Mouse (Mus musculus) embryonic facial prominence, embryonic 14.5 days (tissue): Measurements from ENCODE around the gene Fam227b. TPM values are rescaled to one million over a fixed set of nuclear protein-coding genes. Genes with fewer than 3 reads are reported as not detected.
A peak's percentile ranks its signal among the peaks of the same experiment; 100 is the strongest.

Source experiments
- ATAC-seq: fragments of 200-750 bp; cut with Nextera tagmentation; 2 replicates; pipeline ENCODE4 v1.8.0; 2017; ENCODE audit warnings: low read depth, moderate number of reproducible peaks, moderate TSS enrichment
- DNase-seq: peaks from one replicate; pipeline ENCODE4 v3.0.0-alpha.2; 2015; ENCODE audit warnings: low spot score
- H3K27ac ChIP-seq: fragments of 300-500 bp; sonication (generic); replicated peaks from 2 replicates; pipeline ENCODE4 v1.5.1; 2014; ENCODE audit warnings: low read depth, mild to moderate bottlenecking, low read length, moderate library complexity
- H3K27me3 ChIP-seq: fragments of 300-500 bp; sonication (generic); replicated peaks from 2 replicates; pipeline ENCODE4 v1.6.1; 2014; ENCODE audit warnings: low read length; ENCODE audit not compliant: control insufficient read depth, insufficient read depth
- H3K36me3 ChIP-seq: fragments of 300-500 bp; sonication (generic); 2 replicates; pipeline ENCODE4 v1.6.1; 2014; ENCODE audit warnings: low read length, mixed read lengths; ENCODE audit not compliant: control insufficient read depth, insufficient read depth
- H3K4me1 ChIP-seq: fragments of 300-500 bp; sonication (generic); 2 replicates; pipeline ENCODE4 v1.6.1; 2014; ENCODE audit warnings: antibody characterized with exemption, low read length; ENCODE audit not compliant: control insufficient read depth, insufficient read depth
- H3K4me2 ChIP-seq: fragments of 300-500 bp; sonication (generic); 2 replicates; pipeline ENCODE4 v1.6.1; 2014; ENCODE audit warnings: low read depth, mild to moderate bottlenecking, low read length, moderate library complexity, mixed read lengths
- H3K4me3 ChIP-seq: fragments of 300-500 bp; sonication (generic); 2 replicates; pipeline ENCODE4 v1.5.1; 2014; ENCODE audit warnings: low read depth, mild to moderate bottlenecking, low read length
- H3K9ac ChIP-seq: fragments of 300-500 bp; sonication (generic); 2 replicates; pipeline ENCODE4 v1.6.1; 2014; ENCODE audit warnings: low read depth, mild to moderate bottlenecking, low read length, moderate library complexity, mixed read lengths
- H3K9me3 ChIP-seq: fragments of 300-500 bp; sonication (generic); 2 replicates; pipeline ENCODE4 v1.6.1; 2016; ENCODE audit warnings: low read length; ENCODE audit not compliant: control insufficient read depth
- WGBS: fragments of 180-500 bp; shearing (Covaris S2); extraction: QIAGEN DNeasy Blood & Tissue Kit; methylation state at CpG from one replicate; pipeline ENCODE4 v1.1.7; 2014; 5-methylcytosine and 5-hydroxymethylcytosine counted together
- polyA plus RNA-seq: library from polyadenylated mRNA; unstranded; fragments of >200 nt; fragmentation: Nextera tagmentation; extraction: Ambion mirVana; gene quantifications from 2 replicates; pipeline ENCODE4 v1.2.1, GENCODE M21; 2014

Gene Fam227b
- polyA plus RNA-seq, 1 experiment from 2014 or later = 0.08 TPM

DNA sequence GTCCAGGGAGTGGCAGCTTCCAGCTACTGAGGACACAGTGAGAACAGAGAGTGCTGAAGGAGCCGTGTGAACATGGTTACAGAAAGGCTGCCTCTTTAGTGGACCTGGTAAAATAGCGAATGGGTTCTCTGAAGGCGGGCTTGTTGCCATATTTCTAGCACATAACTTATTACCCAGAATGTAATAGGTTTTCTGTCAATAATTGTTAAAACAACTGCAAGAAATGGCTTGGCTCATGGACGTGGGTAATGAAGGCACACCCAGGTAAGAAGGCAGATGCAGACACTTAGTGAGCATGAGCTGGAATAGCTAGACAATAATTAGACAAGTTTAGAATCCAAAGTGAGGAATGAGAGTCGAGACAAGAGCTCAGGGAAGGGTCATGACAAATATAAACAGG lies 149.5 kb downstream of the Fam227b start:
- no peak for ATAC-seq

DNA sequence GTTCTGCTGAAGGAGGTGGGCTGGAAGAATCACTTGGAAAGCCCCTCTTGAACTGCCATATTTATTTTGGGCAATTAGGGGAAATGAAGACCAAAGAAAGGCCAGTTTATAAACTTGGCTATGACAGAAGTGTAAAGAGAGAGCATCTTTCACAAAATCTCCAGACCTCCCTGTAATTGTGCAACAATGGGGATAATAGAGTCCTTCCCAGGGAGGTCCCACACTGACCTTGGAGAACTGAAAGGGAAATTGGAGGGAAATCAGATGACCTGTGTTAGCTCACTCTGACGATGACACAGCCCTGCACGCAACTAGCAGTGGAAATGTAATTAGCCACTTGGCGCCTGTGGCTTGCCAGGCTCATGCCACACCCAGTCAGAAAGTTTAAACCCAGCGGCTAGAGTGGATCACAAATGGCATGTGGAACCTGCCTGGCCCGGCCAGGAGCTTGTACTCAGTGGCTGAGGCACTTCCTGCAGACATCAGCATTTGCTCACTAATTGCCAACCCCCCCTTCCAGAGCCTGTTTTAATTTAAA lies 175.9 kb downstream of the Fam227b start:
- Histone ChIP-seq H3K4me1 (peaks cover 7% of the 10 kb centered on the region), H3K27ac (no peak overlapping the region), H3K9me3 (no peaks in the 10 kb centered on the region), H3K4me3 (no peak overlapping the region), H3K4me2 (no peak overlapping the region), H3K27me3 (no peaks in the 10 kb centered on the region), H3K36me3 (peaks cover 8% of the 10 kb centered on the region), H3K9ac (no peak overlapping the region)
- peak; percentile 24 for DNase-seq
- ATAC-seq = no peak
- 39% methylated on average over 5 of the region's 5 CpGs for WGBS

More for the DNA sequence above, 149.5 kb downstream of the Fam227b start:
- H3K4me2 ChIP-seq = no peak overlapping the region
- no peak overlapping the region for H3K4me3 ChIP-seq
- no peak for DNase-seq
- H3K4me1 ChIP-seq = no peaks in the 10 kb centered on the region
- no peaks in the 10 kb centered on the region for H3K9me3 ChIP-seq
- no peaks in the 10 kb centered on the region for H3K27me3 ChIP-seq
- no peak overlapping the region for H3K9ac ChIP-seq
- WGBS = 78% methylated on average over 5 of the region's 5 CpGs
- no peak overlapping the region for H3K27ac ChIP-seq
- H3K36me3 ChIP-seq = no peaks in the 10 kb centered on the region

DNA sequence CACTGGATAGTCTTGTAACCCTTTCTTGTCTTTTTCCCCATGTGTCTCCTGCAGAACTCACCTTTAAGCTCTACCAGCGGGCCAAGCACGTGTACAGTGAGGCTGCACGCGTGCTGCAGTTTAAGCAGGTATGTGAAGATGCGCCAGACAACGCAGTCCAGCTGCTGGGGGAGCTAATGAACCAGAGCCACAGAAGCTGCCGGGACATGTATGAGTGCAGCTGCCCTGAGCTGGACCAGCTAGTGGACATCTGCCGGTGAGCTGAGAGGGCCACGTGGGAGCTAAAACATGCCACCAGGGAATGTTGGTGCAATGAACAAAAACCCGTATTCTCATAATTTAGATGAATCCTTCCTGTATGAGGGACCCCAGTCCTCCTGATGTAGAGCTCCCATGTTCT lies 176.6 kb downstream of the Fam227b start:
- no peak overlapping the region for H3K27ac ChIP-seq
- ATAC-seq = no peak
- no peaks in the 10 kb centered on the region for H3K27me3 ChIP-seq
- H3K9me3 ChIP-seq = no peaks in the 10 kb centered on the region
- no peak for DNase-seq
- H3K9ac ChIP-seq = no peak overlapping the region
- peaks cover 8% of the 10 kb centered on the region for H3K36me3 ChIP-seq
- WGBS = 91% methylated on average over 10 of the region's 10 CpGs
- H3K4me2 ChIP-seq = no peak overlapping the region
- peaks cover 7% of the 10 kb centered on the region for H3K4me1 ChIP-seq
- no peak overlapping the region for H3K4me3 ChIP-seq

DNA sequence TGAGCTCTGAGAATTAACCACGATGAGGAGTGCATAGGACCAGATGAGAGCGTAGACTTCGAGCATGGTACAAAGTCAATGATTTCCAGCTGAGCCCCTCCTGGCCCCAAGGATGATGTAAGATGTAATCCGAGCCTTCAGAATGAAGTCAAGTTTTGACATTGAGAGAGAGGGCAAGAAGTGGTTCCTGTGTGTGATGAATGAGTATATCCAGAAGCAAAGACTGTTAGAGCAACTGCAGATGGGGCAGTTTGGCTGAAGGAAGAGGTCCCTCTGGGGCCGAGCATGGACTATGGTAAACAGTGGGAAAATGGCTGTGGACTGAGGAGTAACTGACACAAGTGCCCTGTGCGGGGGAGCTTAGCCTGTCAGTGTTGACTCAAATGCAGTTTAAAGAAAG lies 178.6 kb downstream of the Fam227b start:
- Histone ChIP-seq H3K4me3 (no peak overlapping the region), H3K27me3 (no peaks in the 10 kb centered on the region), H3K4me1 (peaks cover 7% of the 10 kb centered on the region), H3K4me2 (no peak overlapping the region), H3K9me3 (no peaks in the 10 kb centered on the region), H3K9ac (no peak overlapping the region), H3K27ac (peak overlapping the region; percentile 49; the same call in 1 of the 2 replicates), H3K36me3 (peaks cover 8% of the 10 kb centered on the region)
- WGBS = 22% methylated on average over 6 of the region's 6 CpGs
- peak; percentile 80; the same call in 1 of the 2 replicates for ATAC-seq
- peak; percentile 66 for DNase-seq

DNA sequence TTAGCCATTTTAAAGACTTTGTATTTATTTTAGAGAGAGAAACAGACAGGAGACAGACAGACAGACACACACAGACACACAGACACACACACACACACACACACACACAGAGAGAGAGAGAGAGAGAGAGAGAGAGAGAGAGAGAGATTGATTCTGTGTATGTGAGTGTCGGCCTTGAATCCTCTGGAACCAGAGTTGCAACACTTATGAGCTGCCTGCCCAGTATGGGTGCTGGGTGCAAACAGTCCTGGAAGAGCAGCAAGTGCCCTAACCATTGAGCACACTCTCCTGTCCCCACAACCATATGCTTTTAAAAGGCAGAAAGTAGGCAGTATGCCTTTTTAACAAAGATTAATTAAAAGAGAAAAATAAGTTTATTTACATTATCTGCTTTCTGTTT lies 183.0 kb downstream of the Fam227b start:
- DNase-seq = no peak
- 90% methylated on average over 1 of the region's 1 CpGs for WGBS
- Histone ChIP-seq H3K9me3 (no peaks in the 10 kb centered on the region), H3K9ac (no peak overlapping the region), H3K27me3 (no peaks in the 10 kb centered on the region), H3K4me3 (no peak overlapping the region), H3K4me1 (peaks cover 6% of the 10 kb centered on the region), H3K27ac (no peak overlapping the region), H3K4me2 (no peak overlapping the region), H3K36me3 (no peaks in the 10 kb centered on the region)
- no peak for ATAC-seq

DNA sequence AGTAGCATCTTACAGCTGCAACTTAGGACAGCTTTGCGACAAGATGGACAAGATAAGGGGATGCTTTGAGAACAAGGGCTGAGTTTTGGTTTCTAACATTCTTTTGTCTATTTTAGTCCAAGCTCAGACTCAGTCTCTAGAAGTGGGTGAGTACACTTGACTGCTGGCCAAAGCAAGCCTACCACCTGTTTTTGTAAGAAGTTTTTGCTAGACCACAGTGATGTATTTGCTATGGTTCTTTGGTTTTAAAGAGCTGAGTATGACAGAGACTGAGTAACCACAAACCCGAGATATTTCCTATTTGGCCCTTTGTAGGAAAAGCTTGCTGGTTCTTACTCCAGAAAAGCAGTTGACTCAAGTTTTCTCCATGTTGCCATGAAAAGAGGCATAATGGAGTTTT lies 203.6 kb downstream of the Fam227b start:
- H3K4me3 ChIP-seq = no peak overlapping the region
- ATAC-seq = no peak
- no peak overlapping the region for H3K27ac ChIP-seq
- no peaks in the 10 kb centered on the region for H3K4me1 ChIP-seq
- WGBS = 93% methylated on average over 2 of the region's 2 CpGs
- no peaks in the 10 kb centered on the region for H3K27me3 ChIP-seq
- peaks cover 23% of the 10 kb centered on the region for H3K36me3 ChIP-seq
- no peak overlapping the region for H3K4me2 ChIP-seq
- no peak overlapping the region for H3K9ac ChIP-seq
- H3K9me3 ChIP-seq = no peaks in the 10 kb centered on the region
- DNase-seq = peak; percentile 39

DNA sequence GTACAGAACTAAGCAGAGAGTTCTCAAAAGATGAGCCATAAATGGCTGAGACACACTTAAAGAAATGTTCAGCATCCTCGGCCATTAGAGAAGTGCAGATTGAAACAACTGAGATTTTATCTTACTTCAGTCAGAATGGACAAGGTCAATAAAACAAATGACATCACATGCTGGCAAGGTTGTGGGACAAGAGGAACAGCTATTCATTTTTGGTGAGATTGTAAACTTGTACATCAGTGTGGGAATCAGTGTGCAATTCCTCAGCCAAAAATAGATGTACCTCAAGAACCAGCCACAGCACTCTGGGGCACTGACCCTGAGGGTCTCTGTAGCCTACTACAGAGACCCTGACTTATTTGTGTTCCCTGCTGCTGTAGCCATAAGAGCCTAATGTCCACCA lies 208.5 kb downstream of the Fam227b start:
- Histone ChIP-seq H3K36me3 (peaks cover 18% of the 10 kb centered on the region; the same call in 1 of the 2 replicates), H3K4me3 (no peak overlapping the region), H3K4me2 (no peak overlapping the region), H3K4me1 (no peaks in the 10 kb centered on the region), H3K27me3 (no peaks in the 10 kb centered on the region), H3K9ac (no peak overlapping the region), H3K9me3 (no peaks in the 10 kb centered on the region), H3K27ac (no peak overlapping the region)
- WGBS = 77% methylated on average over 1 of the region's 1 CpGs
- ATAC-seq (no peak), DNase-seq (no peak)

DNA sequence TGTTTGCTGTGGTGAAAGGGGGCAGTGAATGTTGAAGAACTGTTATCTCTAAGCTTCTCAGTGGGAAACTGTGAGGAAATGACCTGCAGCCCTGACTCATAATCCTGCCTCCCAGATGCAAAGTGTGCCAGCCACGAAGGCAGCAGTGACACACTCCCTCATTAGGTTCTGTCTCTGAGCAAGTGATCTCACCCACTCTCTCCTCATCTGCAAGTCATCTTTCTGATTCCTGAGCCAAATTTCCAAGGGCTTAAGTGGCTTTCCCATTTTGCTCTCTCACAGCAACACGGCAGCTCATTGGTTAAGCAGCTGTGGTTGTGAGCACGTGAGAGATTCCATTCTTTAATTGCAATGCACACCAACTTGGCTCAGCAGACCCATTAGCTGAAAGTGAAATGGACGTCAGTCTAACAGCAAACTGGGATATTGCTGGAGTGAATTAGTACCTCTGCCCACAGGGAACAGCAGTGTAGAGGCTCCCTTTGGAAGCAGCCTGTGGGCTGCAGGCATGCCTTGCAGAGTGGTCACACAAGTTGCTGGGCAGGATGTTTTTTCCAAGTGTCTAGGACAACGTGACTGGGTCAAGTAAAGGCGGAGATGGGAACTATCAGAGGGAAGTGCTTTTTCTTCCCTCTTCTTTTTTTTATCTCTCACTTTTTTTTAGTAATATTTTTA lies 210.6 kb downstream of the Fam227b start:
- WGBS = 68% methylated on average over 6 of the region's 6 CpGs
- Histone ChIP-seq H3K4me2 (no peak overlapping the region), H3K4me1 (no peaks in the 10 kb centered on the region), H3K27ac (no peak overlapping the region), H3K9me3 (no peaks in the 10 kb centered on the region), H3K4me3 (no peak overlapping the region), H3K36me3 (peaks cover 5% of the 10 kb centered on the region; the same call in 1 of the 2 replicates), H3K9ac (no peak overlapping the region), H3K27me3 (no peaks in the 10 kb centered on the region)
- DNase-seq (no peak), ATAC-seq (no peak)
